Mouse (Mus musculus) thymus, postnatal 25 days (tissue): ENCODE results near the gene Hoxd3.

Source experiments
- DNase-seq: peaks from one replicate; pipeline ENCODE4 v3.0.0; 2022

The Hoxd3 gene

DNA sequence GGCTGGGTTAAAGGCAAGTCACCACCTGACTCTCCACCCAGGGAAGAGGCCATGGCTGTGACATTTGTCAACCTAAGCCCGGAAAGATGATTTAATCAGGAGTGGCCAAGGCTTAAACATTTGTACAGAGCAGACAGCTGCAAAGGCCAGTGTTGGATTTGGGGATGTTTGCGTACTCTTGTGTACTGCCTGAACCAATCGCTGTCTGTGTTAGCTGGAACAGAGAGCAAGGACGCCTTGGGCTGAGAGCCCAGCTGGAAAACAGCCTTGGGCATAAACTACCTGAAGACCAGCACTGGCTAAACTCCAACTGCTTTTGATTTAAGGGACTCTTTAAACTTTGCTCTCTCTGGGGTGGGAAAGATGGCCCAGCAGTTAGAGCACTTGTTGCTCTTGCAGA is 3.1 kb upstream of the Hoxd3 start:
- DNase-seq: no peak

DNA sequence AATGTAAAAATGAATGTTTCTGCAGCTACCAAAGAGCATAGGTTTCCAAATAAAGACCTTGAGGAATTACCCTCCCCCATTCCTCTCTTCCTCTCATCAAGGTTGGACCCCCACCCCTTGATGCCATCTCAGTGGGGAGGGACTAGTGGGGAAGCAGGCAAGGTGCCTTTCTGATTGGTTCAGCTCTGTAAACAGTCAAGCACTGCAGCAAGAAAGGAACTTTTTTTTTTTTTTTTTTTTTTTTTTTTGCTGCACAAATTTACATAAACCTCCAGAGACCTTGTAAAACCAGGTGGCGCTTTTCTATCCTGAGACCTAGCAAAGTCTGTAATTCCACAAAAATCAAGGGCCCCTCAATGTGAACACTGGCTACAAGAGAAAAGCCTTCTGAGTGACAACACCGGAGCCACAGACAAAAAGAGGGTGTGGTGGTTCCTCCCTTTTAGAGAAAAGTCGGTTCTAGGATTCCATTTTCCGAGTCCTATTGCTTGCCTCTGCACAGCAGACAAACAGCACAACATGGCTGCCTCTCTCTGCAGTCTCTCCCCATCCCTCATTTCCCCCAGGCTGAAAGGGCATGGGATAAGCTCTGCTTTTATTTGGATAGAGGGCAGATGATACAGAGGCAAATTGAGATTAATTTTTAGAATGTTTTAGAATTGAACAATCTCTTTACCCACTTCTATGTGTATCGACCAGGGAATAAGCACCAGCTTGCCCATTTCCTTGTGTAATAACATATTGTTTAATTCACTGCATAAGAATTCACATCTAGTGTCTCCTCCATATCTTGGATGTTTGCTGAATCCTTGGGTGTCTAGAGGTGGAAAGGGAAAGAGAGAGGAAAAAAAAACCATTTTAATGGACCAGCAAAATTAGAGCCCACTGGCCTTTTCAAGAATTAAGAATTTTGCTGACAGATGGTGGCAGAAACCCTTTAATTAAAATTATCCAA is 2.0 kb upstream of the Hoxd3 start:
- DNase-seq: no peak

DNA sequence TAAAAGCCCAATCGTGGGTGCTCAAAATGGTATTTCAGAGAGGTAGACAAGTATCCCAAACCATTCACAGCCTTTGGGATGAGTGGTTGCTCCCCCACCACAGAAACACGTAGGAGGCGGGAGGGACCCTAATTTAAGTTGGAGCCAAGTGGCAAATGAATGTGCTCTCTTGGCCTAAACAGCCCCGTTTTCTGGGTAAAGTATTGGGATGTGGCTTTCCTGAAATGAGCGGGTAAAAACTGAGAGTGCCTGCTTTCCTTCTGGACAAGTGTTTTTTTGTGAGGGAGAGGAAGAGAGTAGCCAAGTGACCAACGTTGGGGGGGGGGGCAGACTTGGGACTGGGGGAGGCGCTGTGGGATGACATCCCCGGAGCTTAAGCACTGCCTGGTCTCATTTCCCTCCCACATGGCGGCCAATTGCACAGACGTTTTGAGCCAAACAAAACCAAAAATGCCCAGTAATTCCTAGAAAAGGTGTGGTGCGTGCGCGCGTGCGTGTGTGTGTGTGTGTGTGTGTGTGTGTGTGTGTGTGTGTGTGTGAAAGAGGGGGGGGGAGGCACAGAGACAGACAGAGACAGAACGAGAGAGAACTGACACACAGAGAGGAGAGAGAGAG is 691 bp upstream of the Hoxd3 start:
- DNase-seq: no peak

DNA sequence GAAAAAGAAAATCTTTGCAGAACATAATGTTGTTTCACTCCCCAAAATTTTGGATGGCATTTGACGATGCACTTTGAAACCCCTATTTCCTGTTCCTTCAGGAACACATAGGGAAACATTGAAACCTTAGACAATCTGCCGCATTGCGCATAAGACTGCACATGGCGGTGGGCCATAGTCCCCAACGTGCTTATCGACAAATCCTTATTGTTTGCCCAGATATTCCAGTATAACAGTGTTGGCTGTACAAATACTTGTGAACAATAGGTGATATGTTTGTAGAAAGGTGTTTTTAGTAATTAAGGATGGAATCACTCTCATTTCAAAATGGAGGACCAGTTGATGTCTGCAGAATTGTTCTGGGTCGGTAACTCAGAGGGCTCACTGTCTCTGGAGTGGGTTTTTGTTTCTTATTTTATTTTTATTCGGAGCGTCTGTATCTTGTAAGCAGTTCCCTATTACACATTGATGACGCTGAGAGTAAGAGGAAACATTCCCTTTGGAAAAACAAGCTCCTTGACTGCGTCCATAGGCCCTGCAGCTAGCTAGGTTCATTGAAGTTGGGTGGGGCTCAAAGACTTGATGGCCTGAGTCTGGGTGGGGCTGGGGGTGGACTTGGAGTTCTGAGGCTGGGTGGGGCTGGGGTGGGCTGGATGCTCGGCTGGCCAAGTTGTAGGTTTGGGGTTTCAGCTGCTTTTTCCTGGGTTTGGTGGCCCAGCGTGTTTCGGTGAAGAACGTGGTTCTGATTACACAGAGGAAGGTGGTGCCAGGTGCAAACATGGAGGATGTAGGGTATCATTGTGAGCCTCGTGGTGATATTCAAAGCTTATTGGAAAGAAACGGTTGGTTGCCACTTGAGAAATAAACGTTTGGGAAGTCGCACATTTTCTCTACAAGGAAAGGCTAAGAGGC is 1.8 kb downstream of the Hoxd3 start:
- no peak for DNase-seq

DNA sequence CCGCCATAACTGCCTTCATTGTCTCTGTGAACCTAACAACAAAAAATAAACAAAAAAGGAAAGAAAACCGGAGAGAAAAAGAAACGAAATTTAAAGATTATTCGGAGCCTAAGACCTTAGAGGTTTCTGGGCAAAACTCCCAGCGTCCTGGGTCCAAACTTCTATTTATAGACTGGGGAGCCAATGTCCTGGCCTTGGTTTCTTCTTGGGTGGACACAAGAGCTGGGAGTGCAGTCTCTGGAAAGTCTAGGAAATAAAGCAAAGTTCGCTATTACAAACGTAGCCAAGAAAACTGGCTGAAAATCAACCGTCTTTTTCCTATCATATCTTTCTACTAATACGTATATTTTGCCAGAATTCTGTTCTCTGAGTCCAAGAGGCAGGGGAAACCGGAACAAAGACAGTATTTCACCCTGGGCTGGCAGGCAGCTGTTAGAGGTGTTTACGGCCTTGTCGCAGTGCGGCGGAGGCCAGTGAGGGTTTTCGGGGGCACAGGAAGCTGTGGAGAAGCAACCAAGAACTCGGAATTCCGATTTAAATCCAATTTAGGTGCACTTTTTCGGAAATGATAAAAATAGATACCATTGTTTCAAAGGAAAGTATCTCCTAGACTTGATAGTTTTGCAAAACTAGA is 2.5 kb downstream of the Hoxd3 start:
- no peak for DNase-seq

DNA sequence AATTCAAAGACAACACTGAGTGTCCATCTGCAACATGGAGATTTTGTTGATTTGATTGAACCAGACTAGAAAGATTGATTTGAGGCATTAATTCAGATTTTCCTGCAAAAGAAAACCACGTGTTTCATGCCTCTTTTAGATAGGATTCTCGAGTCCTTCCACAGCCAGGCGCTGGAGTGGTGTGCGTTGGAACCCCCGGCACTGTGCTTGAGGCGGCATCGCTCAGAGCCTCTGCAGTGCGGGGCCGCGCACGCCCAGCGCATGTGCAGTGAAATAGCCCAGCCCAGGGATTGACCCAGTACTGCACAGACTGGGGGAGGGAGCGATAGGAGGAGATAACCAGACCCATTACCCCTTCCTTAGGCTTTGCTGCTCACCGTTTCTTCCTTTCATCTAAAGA is 3.2 kb downstream of the Hoxd3 start:
- no peak for DNase-seq

DNA sequence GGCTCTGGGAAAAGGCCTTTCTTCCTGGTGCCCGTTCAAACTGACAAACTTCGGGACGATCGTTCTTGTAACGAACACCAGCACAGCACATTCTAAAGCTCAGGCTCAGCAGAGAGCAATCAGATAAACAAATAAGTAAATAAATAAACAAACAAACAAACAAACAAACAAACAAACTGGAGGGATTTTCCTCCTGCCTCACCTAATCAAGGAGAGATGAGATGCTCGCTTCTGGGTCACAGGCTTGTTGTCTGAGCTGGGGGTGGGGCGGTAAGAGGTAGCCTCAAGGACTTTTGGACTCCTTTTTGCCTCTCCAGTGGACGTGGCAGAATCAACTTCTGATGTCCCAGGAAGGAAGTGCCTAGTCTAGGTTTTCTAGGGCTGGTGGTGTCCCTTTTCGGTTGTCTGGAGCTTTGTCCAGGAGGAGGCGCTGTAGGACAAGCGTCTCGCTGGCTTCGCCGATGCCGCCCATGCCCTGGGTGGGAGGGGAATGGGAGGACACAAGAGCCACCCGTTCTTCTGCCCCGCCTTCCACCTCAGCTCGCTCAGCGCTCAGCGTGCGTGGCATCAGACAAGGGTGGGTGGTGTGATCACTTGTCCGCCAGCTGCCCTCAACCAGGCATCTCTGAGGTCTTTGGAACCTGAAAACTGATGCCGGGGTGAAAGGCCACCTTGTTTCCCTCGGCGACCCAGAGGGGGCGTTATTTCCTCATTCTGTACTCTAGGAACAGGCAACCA is 3.9 kb downstream of the Hoxd3 start:
- DNase-seq: peak; percentile 79

DNA sequence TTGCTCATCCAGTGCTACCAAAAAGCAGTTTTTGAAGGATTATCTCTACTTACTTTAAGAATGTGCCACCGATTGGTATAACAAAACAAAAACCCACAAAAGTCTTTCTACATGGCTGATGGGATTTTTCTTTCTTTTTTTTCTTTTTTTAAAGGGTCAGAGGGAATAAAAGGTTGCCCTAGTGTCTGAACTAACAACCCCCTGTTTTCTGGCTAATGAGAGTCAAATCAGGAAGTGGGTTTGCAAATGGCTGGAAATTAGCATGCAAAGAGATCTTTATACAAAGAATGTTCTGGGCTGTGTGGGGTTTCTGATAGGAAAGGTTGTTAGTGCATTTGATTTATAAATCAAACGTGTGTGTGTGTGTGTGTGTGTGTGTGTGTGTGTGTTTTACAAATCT is 8.7 kb downstream of the Hoxd3 start:
- DNase-seq: no peak

DNA sequence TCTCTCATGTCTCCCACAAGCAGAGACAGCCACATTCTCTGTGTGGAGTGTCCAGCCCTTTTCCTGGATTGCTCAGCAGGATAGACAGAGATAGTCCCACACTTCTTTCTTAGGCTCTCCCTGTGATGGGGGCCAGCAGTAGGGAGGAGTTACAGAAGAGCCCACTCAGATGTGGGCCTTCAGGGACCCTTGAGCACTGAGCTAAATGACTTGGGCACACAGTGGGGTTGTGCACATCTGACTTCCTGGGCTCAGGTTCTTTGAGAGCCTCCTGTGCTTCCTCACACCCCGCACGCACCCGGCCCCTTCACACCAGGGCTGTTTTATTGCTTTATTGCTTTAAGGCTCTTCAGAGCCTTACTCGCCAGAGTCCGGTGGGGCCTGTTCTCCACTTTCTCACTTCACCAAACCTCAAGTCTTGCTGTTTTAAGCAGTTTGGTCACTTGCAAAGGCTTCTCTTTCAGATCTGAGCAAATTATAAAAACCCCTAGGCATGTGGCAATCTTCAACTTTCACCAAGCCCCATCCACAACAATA is 9.3 kb downstream of the Hoxd3 start:
- no peak for DNase-seq

DNA sequence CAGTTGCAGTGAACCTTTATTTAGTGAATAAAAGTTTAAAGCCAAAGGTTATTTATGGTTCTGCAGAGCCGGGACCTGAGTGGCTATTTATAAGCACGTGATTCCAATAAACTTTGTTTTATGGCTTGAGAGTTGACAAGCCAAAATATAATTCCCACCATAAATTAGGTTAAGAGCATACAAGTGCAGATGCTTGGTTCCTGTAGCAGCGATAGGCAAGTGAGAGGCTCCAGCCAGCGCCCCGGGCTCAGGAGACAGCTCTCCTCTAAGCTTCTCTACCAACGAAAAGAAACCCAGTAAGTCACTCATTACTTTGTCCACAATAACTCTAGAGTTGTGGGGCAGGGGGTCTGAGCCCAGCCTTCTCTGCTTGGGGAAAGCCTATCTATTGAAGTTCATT is 10.2 kb downstream of the Hoxd3 start:
- DNase-seq: no peak

DNA sequence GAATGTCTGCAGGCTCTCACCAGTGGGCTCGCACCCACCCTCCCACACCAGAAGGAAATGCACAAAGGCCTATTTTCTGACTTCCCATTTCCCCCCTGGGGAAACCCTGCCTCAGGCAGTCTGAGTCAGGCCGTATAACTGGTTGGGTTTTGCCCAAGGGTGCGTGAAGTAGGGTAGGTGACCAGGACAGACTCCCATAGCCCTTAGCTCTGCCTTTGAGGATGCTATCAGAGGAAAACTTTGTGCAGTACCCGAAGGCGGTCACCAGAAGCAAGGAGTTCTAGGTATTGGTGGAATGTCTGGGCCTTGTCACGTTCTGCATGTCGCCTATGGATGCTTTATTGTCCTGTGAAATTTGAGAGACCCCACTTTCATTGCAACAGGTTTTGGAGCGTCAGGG is 11.2 kb downstream of the Hoxd3 start:
- DNase-seq: no peak

DNA sequence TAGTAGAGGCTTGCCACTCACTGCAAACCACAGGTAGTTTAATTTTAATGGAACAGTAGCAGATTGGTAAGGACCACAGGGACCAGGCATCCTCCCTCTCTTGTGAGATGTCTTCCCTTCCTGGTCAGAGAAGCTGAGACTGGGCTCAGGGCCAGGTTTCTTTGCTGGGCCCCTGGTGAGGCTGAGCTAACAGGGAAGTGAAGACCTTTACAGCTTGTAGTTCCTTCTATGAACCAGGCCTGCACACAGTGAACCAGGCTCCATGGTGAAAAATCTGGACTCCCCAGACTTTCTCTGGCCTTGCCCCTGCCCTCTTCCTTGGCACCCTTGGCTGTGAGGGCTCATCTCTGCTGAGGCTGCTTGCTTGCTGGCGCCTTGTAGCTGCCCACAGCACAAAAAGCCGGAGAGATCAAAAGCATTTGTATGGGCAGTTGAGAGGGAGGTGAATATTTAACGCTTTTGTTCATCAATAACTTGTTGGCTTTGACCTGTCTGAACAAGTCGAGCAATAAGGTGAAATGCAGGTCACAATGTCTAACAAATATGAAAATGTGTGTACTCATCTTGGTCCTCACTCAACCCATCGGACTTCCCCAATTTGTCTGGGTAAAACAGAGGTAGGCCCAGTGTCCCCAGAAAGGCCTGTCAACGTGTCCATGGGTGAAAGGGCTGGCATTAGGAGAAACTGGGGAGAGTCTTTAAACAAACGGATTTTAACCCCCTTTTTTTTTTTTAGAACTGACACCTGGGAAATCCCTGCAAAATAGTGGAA is 12.7 kb downstream of the Hoxd3 start:
- DNase-seq: no peak

DNA sequence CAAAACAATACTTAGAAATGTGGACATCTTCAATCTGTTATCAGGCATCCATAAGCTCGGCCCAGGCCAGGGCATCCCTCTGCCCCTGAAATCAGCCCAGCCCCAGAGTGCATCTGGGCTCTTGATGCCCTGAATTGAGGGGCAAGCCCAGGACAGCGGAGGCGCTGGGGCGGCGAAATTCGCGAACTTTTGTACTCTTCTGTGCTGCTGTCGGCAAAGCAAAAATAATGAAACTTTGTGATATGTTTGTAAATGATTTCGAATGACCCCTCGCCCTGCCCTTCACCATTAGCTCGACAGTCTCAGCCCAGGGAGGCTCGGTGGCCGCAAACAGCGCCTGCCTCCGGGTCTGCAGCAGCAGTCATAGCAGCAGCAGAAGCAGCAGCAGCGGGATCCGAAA is 13.4 kb downstream of the Hoxd3 start:
- no peak for DNase-seq

DNA sequence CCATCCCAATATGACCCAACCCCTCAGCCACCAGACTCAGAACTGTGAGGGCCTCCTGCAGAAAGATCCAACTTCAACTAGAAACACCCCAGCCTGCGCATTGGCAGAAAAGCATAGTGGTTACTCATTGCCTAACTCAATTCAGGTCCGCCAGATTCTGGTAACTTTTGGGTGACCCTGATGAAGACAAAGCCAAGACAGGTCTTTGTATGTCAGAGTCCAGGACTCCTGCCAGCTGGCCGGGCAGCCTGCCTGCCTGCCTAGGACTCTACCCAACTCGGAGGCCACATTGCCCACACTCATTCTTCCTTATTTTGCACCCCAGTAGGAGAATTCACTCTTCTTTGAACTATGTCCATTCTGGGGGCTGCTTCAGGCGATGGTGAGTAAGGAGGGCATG is 14.8 kb downstream of the Hoxd3 start, which contains the start of gene Gm28230:
Gm28230 (plus strand) TSS at position 178 of the 400 bp plus-strand sequence.
- DNase-seq: no peak

DNA sequence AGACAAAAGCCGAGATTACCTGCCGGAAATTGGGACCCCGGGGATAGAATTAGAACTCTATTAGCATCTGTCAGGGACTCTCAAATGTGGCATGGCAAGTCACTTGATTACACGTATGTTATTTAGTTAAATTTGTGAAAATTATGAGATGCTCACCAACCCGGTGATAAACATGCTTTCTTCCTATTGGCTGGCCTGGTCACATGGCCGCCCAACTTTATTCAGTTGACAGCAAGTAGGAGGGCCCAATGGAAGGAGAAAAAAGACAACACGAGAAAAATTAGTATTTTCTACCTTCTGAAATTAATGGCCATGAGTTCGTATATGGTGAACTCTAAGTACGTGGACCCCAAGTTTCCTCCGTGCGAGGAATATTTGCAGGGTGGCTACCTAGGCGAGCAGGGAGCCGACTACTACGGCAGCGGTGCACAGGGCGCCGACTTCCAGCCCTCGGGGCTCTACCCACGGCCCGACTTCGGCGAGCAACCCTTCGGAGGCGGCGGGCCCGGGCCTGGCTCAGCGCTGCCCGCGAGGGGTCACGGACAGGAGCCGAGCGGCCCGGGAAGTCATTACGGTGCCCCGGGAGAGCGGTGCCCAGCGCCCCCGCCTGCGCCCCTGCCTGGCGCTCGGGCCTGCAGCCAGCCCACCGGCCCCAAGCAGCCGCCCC is 15.4 kb downstream of the Hoxd3 start:
- no peak for DNase-seq

DNA sequence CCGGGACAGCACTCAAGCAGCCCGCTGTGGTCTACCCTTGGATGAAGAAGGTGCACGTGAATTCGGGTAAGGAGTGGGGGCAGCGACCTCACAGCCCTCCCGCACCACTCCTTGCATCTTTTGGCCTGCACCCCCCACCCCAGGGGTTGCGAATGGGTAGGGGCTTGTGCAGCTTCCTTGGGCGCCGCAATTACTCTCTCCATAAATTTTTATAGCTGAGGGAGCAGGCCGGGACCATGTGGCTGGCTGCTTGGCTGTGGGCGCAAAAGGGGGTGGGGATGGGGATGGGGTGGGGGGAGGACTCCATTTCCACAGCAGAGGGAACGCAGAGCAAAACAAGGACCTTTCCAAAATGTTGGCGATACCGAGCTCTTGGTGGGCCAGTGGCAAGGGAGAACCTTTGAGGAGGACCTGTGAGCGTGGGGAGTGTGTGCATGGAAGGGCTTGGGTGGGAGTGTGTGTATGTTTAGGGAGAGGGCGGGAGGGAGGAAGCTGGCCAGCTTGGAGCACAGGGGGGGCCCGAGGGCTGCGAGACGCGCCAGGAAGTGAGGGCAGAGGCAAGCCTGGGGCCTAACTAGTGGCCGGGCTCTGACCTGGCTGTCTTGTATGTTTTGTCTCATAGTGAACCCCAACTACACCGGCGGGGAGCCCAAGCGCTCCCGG is 16.0 kb downstream of the Hoxd3 start:
- DNase-seq: no peak

DNA sequence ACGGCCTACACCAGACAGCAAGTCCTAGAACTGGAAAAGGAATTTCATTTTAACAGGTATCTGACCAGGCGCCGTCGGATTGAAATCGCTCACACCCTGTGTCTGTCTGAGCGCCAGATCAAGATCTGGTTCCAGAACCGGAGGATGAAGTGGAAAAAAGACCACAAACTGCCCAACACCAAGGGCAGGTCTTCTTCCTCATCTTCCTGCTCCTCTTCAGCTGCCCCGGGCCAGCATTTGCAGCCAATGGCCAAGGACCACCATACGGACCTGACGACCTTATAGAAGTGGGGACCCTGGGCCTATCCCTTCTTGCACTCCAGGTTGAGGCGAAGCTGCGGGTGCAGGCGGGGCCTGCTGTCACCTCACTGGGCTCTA is 16.6 kb downstream of the Hoxd3 start:
- no peak for DNase-seq

DNA sequence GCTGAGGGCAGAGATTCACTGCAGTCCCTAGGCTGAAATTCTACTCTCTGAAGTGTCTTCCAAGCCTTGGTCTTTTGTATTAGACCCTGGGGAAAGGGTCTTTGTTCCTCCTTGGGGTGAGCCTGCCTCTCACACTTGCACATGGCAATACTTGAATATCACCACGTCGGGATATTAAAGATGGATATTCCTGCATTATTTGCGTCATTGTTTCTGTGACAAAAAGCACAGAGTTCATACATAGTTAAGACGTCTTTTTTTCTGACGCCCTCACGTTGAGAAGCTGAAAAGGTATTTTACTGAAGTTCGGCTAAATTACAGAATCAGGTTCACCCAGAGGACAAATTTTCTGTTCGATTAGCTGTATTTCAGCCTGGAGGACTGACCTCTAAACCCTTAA is 18.6 kb downstream of the Hoxd3 start:
- DNase-seq: no peak

DNA sequence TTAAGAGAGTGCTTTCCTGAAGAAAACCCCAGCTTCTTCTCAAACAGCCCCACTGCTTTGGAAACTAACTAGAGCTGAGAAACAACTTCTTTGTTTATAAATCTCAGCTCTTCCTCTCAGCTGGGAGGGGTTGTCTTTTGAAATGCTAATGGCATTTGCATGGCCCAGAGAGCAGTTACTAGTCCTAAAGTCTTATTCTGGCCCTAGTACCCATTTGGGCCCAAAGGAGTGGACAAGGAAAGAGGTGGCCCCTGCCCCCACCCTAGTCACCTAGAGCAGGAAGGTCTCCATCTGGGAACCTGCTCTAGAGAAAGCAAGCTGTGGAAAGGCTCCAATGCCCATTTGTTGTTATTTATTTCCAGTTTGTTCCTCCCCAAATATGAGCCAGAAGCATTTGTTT is 19.3 kb downstream of the Hoxd3 start:
- no peak for DNase-seq
